Mouse (Mus musculus) layer of hippocampus, adult 11-12 months (tissue): ENCODE measurements around the gene Nlrp1a.
A peak's percentile ranks its signal among the peaks of the same experiment; 100 is the strongest.

Experiments
- DNase-seq: peaks from one replicate; pipeline ENCODE4 v3.0.0; 2022; ENCODE audit warnings: low spot score

Gene Nlrp1a

DNA sequence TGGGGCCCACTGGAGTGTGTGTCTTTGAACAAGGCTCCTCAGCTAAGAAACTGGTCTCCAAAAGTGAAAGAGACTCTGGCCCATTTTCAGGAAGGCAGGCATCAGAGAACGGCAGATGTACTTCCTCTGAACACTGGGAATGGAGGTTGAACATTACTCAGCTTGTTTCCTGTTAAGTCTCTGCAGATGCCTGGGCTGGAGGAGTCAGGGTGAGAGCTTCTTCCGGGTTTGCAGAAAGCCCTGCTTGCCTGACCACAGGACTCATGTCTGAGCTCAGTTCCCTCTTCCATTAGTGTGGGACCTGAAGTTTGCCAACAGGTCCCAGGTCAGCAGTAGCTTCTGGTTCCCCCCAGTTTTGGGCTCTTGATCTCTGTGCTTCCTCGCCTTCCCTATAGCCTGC lies at the start of gene Nlrp1a:
TSS of gene Nlrp1a (minus strand) at position 44 of the 400 bp plus-strand sequence.
- peak; percentile 8 for DNase-seq

DNA sequence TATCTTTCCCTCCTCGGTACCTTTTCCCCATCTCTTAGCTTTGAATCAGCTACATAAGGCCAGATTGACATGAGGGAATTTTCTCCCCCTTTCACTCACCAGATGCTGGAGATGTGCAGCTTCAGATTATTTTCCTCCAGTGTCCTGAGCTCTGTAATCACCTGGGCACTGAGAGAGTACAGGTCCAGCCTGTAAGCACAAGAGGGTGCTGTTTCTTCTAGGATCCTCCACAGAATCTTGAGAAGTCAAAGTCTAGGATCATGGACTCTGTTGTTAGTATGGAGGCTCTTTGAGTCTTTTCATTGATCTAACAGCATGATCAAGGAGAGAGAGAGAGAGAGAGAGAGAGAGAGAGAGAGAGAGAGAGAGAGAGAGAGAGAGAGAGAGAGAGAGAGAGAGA lies 25.1 kb upstream of the Nlrp1a start:
- no peak for DNase-seq

DNA sequence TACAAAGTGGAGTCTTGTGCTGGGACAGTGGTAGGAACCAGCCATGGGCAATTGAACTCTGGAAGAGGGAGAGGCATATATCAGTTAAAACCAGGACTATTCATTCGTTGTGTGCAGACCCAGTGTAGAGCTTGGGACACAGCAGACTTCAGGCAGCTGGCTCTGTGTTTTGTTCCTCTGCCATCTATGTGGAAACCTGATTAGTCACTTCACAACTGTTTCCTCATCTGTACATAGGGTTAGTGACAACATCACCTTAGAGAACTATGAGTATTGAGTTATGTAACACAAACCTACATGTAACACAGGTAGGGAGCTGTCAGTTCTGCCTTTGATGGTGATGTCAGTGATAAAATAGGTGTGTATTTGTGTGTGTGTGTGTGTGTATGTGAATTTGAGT lies 19.6 kb upstream of the Nlrp1a start:
- no peak for DNase-seq

DNA sequence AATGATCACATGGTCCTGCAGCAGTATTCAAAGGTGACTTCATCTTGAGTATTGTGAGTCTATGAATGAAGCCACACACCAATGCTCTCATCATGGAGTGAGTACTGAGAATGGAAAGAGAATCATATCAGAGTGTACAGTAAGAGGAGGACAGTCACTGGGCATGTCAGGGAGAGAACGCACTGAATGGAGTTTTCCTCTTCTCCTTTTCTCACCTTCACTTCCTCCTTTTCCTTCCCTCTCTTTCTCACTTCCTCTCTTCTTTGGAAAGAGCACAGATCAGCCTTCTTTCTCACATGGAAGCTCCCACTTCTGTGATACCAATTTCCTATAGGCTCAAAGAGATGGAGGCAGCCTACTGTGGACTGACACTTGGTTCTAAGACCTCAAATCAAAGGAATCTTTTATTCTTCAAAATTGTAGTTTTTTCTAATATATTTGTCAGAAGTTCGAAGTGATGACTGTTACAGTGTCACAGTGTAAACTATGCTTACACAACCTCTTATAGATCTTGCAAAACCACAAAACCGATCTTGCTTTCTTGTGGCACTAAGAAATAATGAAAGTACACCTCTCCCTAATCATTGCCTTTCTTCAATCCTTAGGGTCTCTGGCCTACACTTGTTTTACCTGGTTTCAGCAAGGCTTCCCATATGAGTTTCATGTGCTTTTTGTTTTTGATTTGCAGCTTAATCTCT lies 15.1 kb upstream of the Nlrp1a start:
- DNase-seq, result no peak

GRCm38 (mm10) chr11:71155272-71155671 lies 10.8 kb upstream of the Nlrp1a start:
- no peak for DNase-seq

GRCm38 (mm10) chr11:71142031-71142430 lies 2.5 kb downstream of the Nlrp1a start:
- no peak for DNase-seq

DNA sequence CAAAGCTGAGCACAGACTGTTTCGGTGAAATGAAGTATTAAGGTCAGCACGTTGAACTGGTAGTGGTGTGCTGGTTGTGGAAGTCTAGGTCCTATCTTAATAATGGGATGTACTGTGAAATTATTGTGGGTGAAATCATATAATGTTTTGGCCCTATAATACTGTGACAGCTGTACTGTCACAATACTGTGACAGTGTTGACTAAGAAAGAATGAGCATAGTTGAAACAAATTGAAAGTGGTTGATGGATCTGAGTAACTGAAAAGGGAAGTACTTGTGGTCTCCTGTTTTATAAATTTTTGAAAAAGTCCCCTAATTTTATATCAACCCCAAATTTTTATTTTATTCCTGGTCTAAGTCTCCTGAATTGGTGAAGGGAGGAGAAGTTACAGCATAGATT lies 37.4 kb downstream of the Nlrp1a start:
- no peak for DNase-seq

DNA sequence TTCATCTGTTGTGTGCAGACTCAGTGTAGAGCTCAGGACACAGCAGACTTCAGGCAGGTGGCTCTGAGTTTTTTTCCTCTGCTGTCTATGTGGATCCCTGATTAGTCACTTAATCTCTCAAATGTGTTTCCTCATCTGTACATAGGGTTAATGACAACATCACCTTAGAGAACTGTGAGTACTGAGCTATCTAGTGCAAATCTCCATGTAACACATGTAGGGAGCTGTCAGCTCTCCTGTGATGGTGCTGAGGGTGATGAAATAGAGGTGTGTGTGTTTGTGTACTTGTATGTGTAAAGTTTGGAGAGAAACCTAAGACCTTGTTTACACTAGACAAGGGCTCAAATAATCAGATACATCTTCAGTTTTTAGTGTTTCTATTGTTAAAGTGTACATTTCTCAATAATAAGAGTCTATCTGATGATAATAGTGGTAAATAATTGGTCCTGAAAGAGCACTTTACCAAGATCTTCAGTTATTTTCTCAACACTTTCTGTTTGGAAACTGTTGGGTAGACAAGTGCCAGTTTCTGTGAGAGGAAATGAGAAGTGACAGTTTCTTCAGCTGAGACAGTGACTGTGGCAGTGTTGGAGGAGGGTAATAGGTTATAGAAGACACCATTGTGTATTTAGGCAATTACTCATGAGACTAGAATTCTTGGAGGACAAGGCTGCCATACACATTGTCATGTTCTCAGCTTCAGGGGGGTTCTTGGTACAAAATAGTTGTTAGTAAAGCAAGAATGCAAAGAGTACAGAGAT lies 38.1 kb downstream of the Nlrp1a start:
- DNase-seq, result no peak

GRCm38 (mm10) chr11:71103931-71104330 lies 40.6 kb downstream of the Nlrp1a start:
- no peak for DNase-seq

DNA sequence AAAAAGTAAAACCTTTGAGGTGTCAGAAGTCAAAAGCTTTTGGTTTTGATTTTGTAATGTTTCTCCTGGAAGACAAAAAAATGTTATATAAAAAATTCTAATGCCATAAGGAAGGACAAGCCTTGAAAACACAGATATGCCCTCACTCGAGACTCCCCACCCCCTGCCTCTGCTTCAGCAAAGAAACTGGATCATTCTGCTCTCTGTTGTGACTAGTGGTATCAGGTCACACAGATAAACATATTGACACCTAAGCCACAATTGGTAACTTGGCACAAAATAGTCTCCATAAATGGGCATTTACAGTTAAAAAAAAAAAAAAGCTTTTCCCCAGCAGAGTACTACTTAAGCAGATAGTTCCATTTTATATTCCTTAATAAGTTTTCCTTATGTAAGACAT lies 68.2 kb downstream of the Nlrp1a start:
- DNase-seq, result no peak

- DNase-seq, result no peak
Measured at GRCm38 (mm10) chr11:71052554-71052953, 92.0 kb downstream of the Nlrp1a start.
